Comparison of ENCODE assay signal across 9 mouse cellular contexts in genomic region chrX:43428855-43429263, GRCm38 (mm10). TPM values are rescaled to one million over a fixed set of nuclear protein-coding genes. Genes with fewer than 3 reads are reported as not detected.
DNase-seq lines count a peak whose midpoint lies in the region; ATAC-seq and TF ChIP-seq lines count a peak whose summit lies in the region.
"Had no signal": no experiment of that assay in that cellular context is flagged by ENCODE, and none has a peak within 500 bp of the region (broad histone marks: within the 10 kb centered on the region; RNA-seq: fewer than 3 reads in every experiment).

Tenm1 (minus strand) TSS chrX:43429126.

- H3K9me3 ChIP-seq in forebrain, embryonic 10.5 days, result no peaks in the 10 kb centered on the region
- H3K9me3 ChIP-seq in midbrain, embryonic 14.5 days (ENCODE audit: control insufficient read depth, low read length), result no peaks in the 10 kb centered on the region

- peak; percentile 64 for ATAC-seq in midbrain, embryonic 14.5 days (ENCODE audit: low FRiP score, low TSS enrichment)

- peak within 1 kb of the TSS; percentile 62 for H3K4me2 ChIP-seq in midbrain, embryonic 14.5 days (ENCODE audit: low read length)

- peak within 1 kb of the TSS; percentile 43 for H3K9ac ChIP-seq in midbrain, embryonic 14.5 days (replicated peaks; ENCODE audit: low read length)

- WGBS in forebrain, embryonic 10.5 days, result 23% methylated on average over 22 of the region's 22 CpGs
- 25% methylated on average over 22 of the region's 22 CpGs for WGBS in midbrain, embryonic 14.5 days
- WGBS in kidney, adult 2 months, result under 1% methylated on average over 22 of the region's 22 CpGs

- H3K4me1 ChIP-seq in forebrain, embryonic 10.5 days, result peaks cover 11% of the 10 kb centered on the region; the same call in 1 of the 2 replicates
- H3K4me1 ChIP-seq in midbrain, embryonic 14.5 days (ENCODE audit: control insufficient read depth, insufficient read depth, low read length), result no peaks in the 10 kb centered on the region
- H3K4me1 ChIP-seq in kidney, adult 2 months (ENCODE audit: control insufficient read depth, insufficient read depth, low read length), result no peaks in the 10 kb centered on the region

- no peak for TF ChIP-seq CTCF in layer of hippocampus, adult 2 months (conservative IDR thresholded peaks at IDR 0.05)
- TF ChIP-seq CTCF in kidney, adult 2 months (conservative IDR thresholded peaks at IDR 0.05; ENCODE audit: insufficient read depth, insufficient read length, low read depth, low read length), result no peak

- peak; percentile 9 for DNase-seq in adrenal gland, postnatal 10 days
- no peak for DNase-seq in adrenal gland, postnatal 25 days
- peak; percentile 56 for DNase-seq in ZHBTc4 (ENCODE audit: low read depth, low spot score)
- DNase-seq in forebrain, embryonic 10.5 days (ENCODE audit: extremely low spot score, low spot score), result peak; percentile 29
- peak; percentile 40 to 60 for DNase-seq in layer of hippocampus, adult 2 months (ENCODE audit: low spot score in 2 of 2)
- peak; percentile 72 for DNase-seq in midbrain, embryonic 14.5 days
- no peak for DNase-seq in thymus, postnatal 10 days (ENCODE audit: low spot score in 2 of 2)
- no peak for DNase-seq in kidney, adult 2 months

- H3K27ac ChIP-seq in forebrain, embryonic 10.5 days, result no peak within 1 kb of the TSS
- peak within 1 kb of the TSS; percentile 78 for H3K27ac ChIP-seq in layer of hippocampus, adult 2 months
- peak within 1 kb of the TSS; percentile 78 for H3K27ac ChIP-seq in midbrain, embryonic 14.5 days (replicated peaks; ENCODE audit: low read depth, low read length)
- H3K27ac ChIP-seq in kidney, adult 2 months (ENCODE audit: insufficient read depth, low read depth, low read length), result no peak within 1 kb of the TSS

- no peaks in the 10 kb centered on the region for H3K36me3 ChIP-seq in forebrain, embryonic 10.5 days (replicated peaks)
- no peaks in the 10 kb centered on the region for H3K36me3 ChIP-seq in midbrain, embryonic 14.5 days (ENCODE audit: control insufficient read depth, insufficient read depth, low read length)
- H3K36me3 ChIP-seq in kidney, adult 2 months (ENCODE audit: control insufficient read depth, insufficient read depth, low read length), result no peaks in the 10 kb centered on the region

- peak within 1 kb of the TSS; percentile 51 for H3K4me3 ChIP-seq in forebrain, embryonic 10.5 days
- peak within 1 kb of the TSS; percentile 62 for H3K4me3 ChIP-seq in layer of hippocampus, adult 2 months
- peak within 1 kb of the TSS; percentile 41 for H3K4me3 ChIP-seq in midbrain, embryonic 14.5 days (replicated peaks; ENCODE audit: low read depth, low read length)
- no peak within 1 kb of the TSS for H3K4me3 ChIP-seq in kidney, adult 2 months (ENCODE audit: insufficient read depth, low read depth, low read length)

- H3K27me3 ChIP-seq in forebrain, embryonic 10.5 days (ENCODE audit: poor library complexity, severe bottlenecking), result peaks cover 38% of the 10 kb centered on the region
- H3K27me3 ChIP-seq in midbrain, embryonic 14.5 days (ENCODE audit: control insufficient read depth, insufficient read depth, low read length), result no peaks in the 10 kb centered on the region
- H3K27me3 ChIP-seq in kidney, adult 2 months (replicated peaks; ENCODE audit: control insufficient read depth, insufficient read depth, low read length), result no peaks in the 10 kb centered on the region

- TF ChIP-seq POLR2A in kidney, adult 2 months (IDR thresholded peaks at IDR 0.05; ENCODE audit: low read depth, low read length), result no peak

RNA-seq across cellular contexts. Expression of gene Tenm1, which starts in this region (rescaled TPM):
- under 1 TPM; 0.27 to 0.45 TPM for total RNA-seq in adrenal gland, postnatal 10 days (2021)
- total RNA-seq in adrenal gland, postnatal 25 days (2021), result 0.09 TPM in 1 of 2 replicates, not detected in the other
- polyA plus RNA-seq in forebrain, embryonic 10.5 days (2016; fragmentation: Nextera tagmentation; extraction: Ambion mirVana), result 0.50 and 0.63 TPM in 2 replicates
- 10 to 100 TPM; 41.6 to 42.3 TPM for total RNA-seq in layer of hippocampus, adult 2 months (2021)
- 27.9 and 34.4 TPM in 2 replicates for polyA plus RNA-seq in midbrain, embryonic 14.5 days (2014; fragmentation: Nextera tagmentation; extraction: Ambion mirVana)
- not detected in 2 replicates for polyA plus RNA-seq in kidney, adult 2 months (2012; rRNA removed)
- total RNA-seq: common myeloid progenitor, adult 5-6 weeks had no signal

Comparison
In these comparisons a context has a peak if more than half of its experiments do, and no peak if none do; other contexts are left out.
1. RNA of gene Tenm1 (total RNA-seq): 41.6 to 42.3 TPM in layer of hippocampus, adult 2 months; 0.27 to 0.45 TPM in adrenal gland, postnatal 10 days and 0.09 TPM in adrenal gland, postnatal 25 days; every median in the first group is over 10 times any median in the second.
2. RNA of gene Tenm1 (polyA plus RNA-seq): 27.9 to 34.4 TPM in midbrain, embryonic 14.5 days; 0.50 to 0.63 TPM in forebrain, embryonic 10.5 days and not detected in kidney, adult 2 months; every median in the first group is over 10 times any median in the second.
3. Peak in DNase-seq in adrenal gland, postnatal 10 days; RNA of the gene not detected or under 1 TPM.
4. Peak in DNase-seq and H3K4me3 ChIP-seq in forebrain, embryonic 10.5 days; RNA of the gene not detected or under 1 TPM.
5. DNase-seq: peak in ZHBTc4 (single experiment), layer of hippocampus, adult 2 months (2 of 2) and midbrain, embryonic 14.5 days (single experiment); none in adrenal gland, postnatal 25 days (single experiment), thymus, postnatal 10 days (0 of 2) and kidney, adult 2 months (single experiment).
6. H3K27ac ChIP-seq: peak in layer of hippocampus, adult 2 months (single experiment) and midbrain, embryonic 14.5 days (single experiment); none in forebrain, embryonic 10.5 days (single experiment) and kidney, adult 2 months (single experiment).